14 mouse cellular contexts compared by ENCODE assay signal in genomic region chr17:67976465-67976864, GRCm38 (mm10). TPM values are rescaled to one million over a fixed set of nuclear protein-coding genes. Genes with fewer than 3 reads are reported as not detected.
DNase-seq lines count a peak whose midpoint lies in the region; ATAC-seq lines count a peak whose summit lies in the region.
"Had no signal": no experiment of that assay in that cellular context is flagged by ENCODE, and none has a peak within 500 bp of the region (broad histone marks: within the 10 kb centered on the region; RNA-seq: fewer than 3 reads in every experiment).

No protein-coding gene starts in this region.

- no peaks in the 10 kb centered on the region for H3K9me3 ChIP-seq in heart, embryonic 15.5 days (replicated peaks)
- no peaks in the 10 kb centered on the region for H3K9me3 ChIP-seq in heart, embryonic 11.5 days (replicated peaks; ENCODE audit: control insufficient read depth, low read length)
- H3K9me3 ChIP-seq in lung, embryonic 15.5 days: no peaks in the 10 kb centered on the region
- no peaks in the 10 kb centered on the region for H3K9me3 ChIP-seq in embryonic facial prominence, embryonic 14.5 days (ENCODE audit: control insufficient read depth, low read length)
- H3K9me3 ChIP-seq: liver, embryonic 12.5 days; midbrain, embryonic 13.5 days had no signal

- H3K4me3 ChIP-seq in heart, embryonic 15.5 days: no peak overlapping the region
- H3K4me3 ChIP-seq in heart, embryonic 11.5 days (ENCODE audit: low read depth, low read length): no peak overlapping the region
- H3K4me3 ChIP-seq in lung, embryonic 15.5 days: no peak overlapping the region
- no peak overlapping the region for H3K4me3 ChIP-seq in embryonic facial prominence, embryonic 14.5 days (ENCODE audit: low read depth, low read length)
- H3K4me3 ChIP-seq: liver, embryonic 12.5 days; midbrain, embryonic 13.5 days had no signal

- H3K4me2 ChIP-seq in heart, embryonic 15.5 days: no peak overlapping the region
- no peak overlapping the region for H3K4me2 ChIP-seq in heart, embryonic 11.5 days
- no peak overlapping the region; the same call in 1 of the 2 replicates for H3K4me2 ChIP-seq in lung, embryonic 15.5 days
- no peak overlapping the region for H3K4me2 ChIP-seq in embryonic facial prominence, embryonic 14.5 days (ENCODE audit: low read depth, low read length)
- H3K4me2 ChIP-seq: liver, embryonic 12.5 days; midbrain, embryonic 13.5 days had no signal

- peak overlapping the region; percentile 31; the same call in 1 of the 2 replicates for H3K27ac ChIP-seq in heart, embryonic 15.5 days
- H3K27ac ChIP-seq in heart, embryonic 11.5 days (ENCODE audit: low read depth, low read length): no peak overlapping the region
- H3K27ac ChIP-seq in lung, embryonic 15.5 days: peak overlapping the region; percentile 46
- 0 out of 2 replicates have a peak overlapping the region, but pooled peaks have one; percentile 28 for H3K27ac ChIP-seq in embryonic facial prominence, embryonic 14.5 days (replicated peaks; ENCODE audit: low read depth, low read length)
- H3K27ac ChIP-seq: liver, embryonic 12.5 days; midbrain, embryonic 13.5 days had no signal

- no peak overlapping the region for H3K9ac ChIP-seq in heart, embryonic 15.5 days
- no peak overlapping the region for H3K9ac ChIP-seq in heart, embryonic 11.5 days (ENCODE audit: low read depth, low read length)
- no peak overlapping the region for H3K9ac ChIP-seq in lung, embryonic 15.5 days
- no peak overlapping the region for H3K9ac ChIP-seq in embryonic facial prominence, embryonic 14.5 days (ENCODE audit: low read depth, low read length)
- H3K9ac ChIP-seq: liver, embryonic 12.5 days; midbrain, embryonic 13.5 days had no signal

- ATAC-seq in heart, embryonic 15.5 days (replicated peaks; ENCODE audit: insufficient number of reproducible peaks, insufficient read depth, low FRiP score, low read depth): no peak
- ATAC-seq in heart, embryonic 11.5 days (replicated peaks; ENCODE audit: insufficient number of reproducible peaks, low FRiP score, low TSS enrichment): no peak
- no peak for ATAC-seq in lung, embryonic 15.5 days (ENCODE audit: borderline replicate concordance, extremely low read depth, low FRiP score, low TSS enrichment)
- no peak for ATAC-seq in embryonic facial prominence, embryonic 14.5 days (ENCODE audit: low read depth)
- ATAC-seq in megakaryocyte progenitor cell, adult 5-6 weeks (replicated peaks; ENCODE audit: poor library complexity): 0 out of 2 replicates have a peak, but pooled peaks have one; percentile 23
- ATAC-seq: forebrain, embryonic 14.5 days; liver, embryonic 12.5 days; midbrain, embryonic 13.5 days had no signal

- peaks cover 10% of the 10 kb centered on the region for H3K4me1 ChIP-seq in heart, embryonic 15.5 days (replicated peaks)
- H3K4me1 ChIP-seq in heart, embryonic 11.5 days (ENCODE audit: control insufficient read depth, insufficient read depth, low read length): peaks cover 16% of the 10 kb centered on the region
- peaks cover 47% of the 10 kb centered on the region for H3K4me1 ChIP-seq in lung, embryonic 15.5 days
- peaks cover 39% of the 10 kb centered on the region for H3K4me1 ChIP-seq in embryonic facial prominence, embryonic 14.5 days (ENCODE audit: control insufficient read depth, insufficient read depth, low read length)
- H3K4me1 ChIP-seq: liver, embryonic 12.5 days had no signal

- 43% methylated on average over 2 of the region's 2 CpGs for WGBS in heart, embryonic 15.5 days
- 42% methylated on average over 2 of the region's 2 CpGs for WGBS in heart, embryonic 11.5 days (ENCODE audit: insufficient replicate concordance)
- whole genome bisulfite sequencing in lung, embryonic 15.5 days: 29% methylated on average over 2 of the region's 2 CpGs
- WGBS in embryonic facial prominence, embryonic 14.5 days: 41% methylated on average over 2 of the region's 2 CpGs

- no peak for DNase-seq in lung, postnatal 4 days
- DNase-seq in embryonic facial prominence, embryonic 14.5 days (ENCODE audit: low spot score): no peak
- no peak for DNase-seq in thymus, postnatal 0 days (ENCODE audit: low spot score)
- DNase-seq: adrenal gland, postnatal 25 days; cerebellum, adult 9-10 months; left cerebral cortex, postnatal 4 days; thymus, postnatal 36 days had no signal

- H3K36me3 ChIP-seq in heart, embryonic 15.5 days: no peaks in the 10 kb centered on the region
- no peaks in the 10 kb centered on the region for H3K36me3 ChIP-seq in heart, embryonic 11.5 days (ENCODE audit: control insufficient read depth, insufficient read depth, low read length)
- no peaks in the 10 kb centered on the region for H3K36me3 ChIP-seq in lung, embryonic 15.5 days
- no peaks in the 10 kb centered on the region for H3K36me3 ChIP-seq in embryonic facial prominence, embryonic 14.5 days (ENCODE audit: control insufficient read depth, insufficient read depth, low read length)
- H3K36me3 ChIP-seq: liver, embryonic 12.5 days; midbrain, embryonic 13.5 days had no signal

- no peaks in the 10 kb centered on the region for H3K27me3 ChIP-seq in heart, embryonic 15.5 days
- H3K27me3 ChIP-seq in heart, embryonic 11.5 days (ENCODE audit: control insufficient read depth, insufficient read depth, low read length): no peaks in the 10 kb centered on the region
- H3K27me3 ChIP-seq in lung, embryonic 15.5 days: no peaks in the 10 kb centered on the region
- H3K27me3 ChIP-seq in embryonic facial prominence, embryonic 14.5 days (replicated peaks; ENCODE audit: control insufficient read depth, insufficient read depth, low read length): no peaks in the 10 kb centered on the region
- H3K27me3 ChIP-seq: liver, embryonic 12.5 days; midbrain, embryonic 13.5 days had no signal

RNA-seq across cellular contexts. Expression of gene Arhgap28, which starts 27.5 kb away (rescaled TPM):
- 11.6 and 16.3 TPM in 2 replicates for polyA plus RNA-seq in heart, embryonic 15.5 days (2015; fragmentation: Nextera tagmentation; extraction: Ambion mirVana)
- 25.9 and 30.8 TPM in 2 replicates for polyA plus RNA-seq in heart, embryonic 11.5 days (2014; fragmentation: Nextera tagmentation; extraction: Ambion mirVana)
- polyA plus RNA-seq in lung, embryonic 15.5 days (2015; fragmentation: Nextera tagmentation; extraction: Ambion mirVana): 46.1 and 47.2 TPM in 2 replicates
- 49.2 and 59.2 TPM in 2 replicates for polyA plus RNA-seq in embryonic facial prominence, embryonic 14.5 days (2014; fragmentation: Nextera tagmentation; extraction: Ambion mirVana)
- 1.3 TPM in 2 replicates for total RNA-seq in megakaryocyte progenitor cell, adult 5-6 weeks (2015)
- 1.1 and 1.2 TPM in 2 replicates for total RNA-seq in megakaryocyte progenitor cell, adult 5-6 weeks (2017)
- polyA plus RNA-seq in thymus, postnatal 0 days (2015; fragmentation: Nextera tagmentation; extraction: Ambion mirVana): 0.82 and 1.0 TPM in 2 replicates
